Mouse (Mus musculus) stomach, postnatal 0 days (tissue): ENCODE data around the gene Gm12185.
"Not testable (repeated sequence)": the region's sequence is repeated elsewhere in the genome, so short reads cannot be mapped to it uniquely, and the experiment has no call there.

Experiments
- CTCF ChIP-seq: IDR thresholded peaks from 2 replicates; pipeline ENCODE4 v1.5.1; 2016; ENCODE audit warnings: antibody characterized with exemption, low read depth, mild to moderate bottlenecking, moderate library complexity
- EP300 ChIP-seq: optimal IDR thresholded peaks from 2 replicates; pipeline ENCODE3; 2016; ENCODE audit warnings: antibody characterized with exemption

GRCm38 (mm10) chr11:49006785-49007184 is 14.8 kb upstream of the Gm12185 start:
- not testable (repeated sequence) for TF ChIP-seq CTCF, EP300
